Mouse (Mus musculus): ENCODE measurements at regions not wholly inside any gene's neighbourhood (a gene's known extent, or its start where the extent isn't known, plus 50 kb on each side); places are given as distances from the start of the nearest gene placed in this dataset.
A peak's percentile ranks its signal among the peaks of the same experiment; 100 is the strongest.

- no peaks in the 10 kb centered on the region for H3K79me2 ChIP-seq (ENCODE audit: control insufficient read depth, insufficient read depth)
- no peak overlapping the region for H3ac ChIP-seq (ENCODE audit: control insufficient read depth, insufficient read length)
- H3K4me3 ChIP-seq = no peak overlapping the region
- TF ChIP-seq USF1 (IDR thresholded peaks at IDR 0.05; ENCODE audit: low read depth) (no peak), SRF (IDR thresholded peaks at IDR 0.05; ENCODE audit: control insufficient read depth, insufficient read length, low read depth) (no peak), CEBPB (IDR thresholded peaks at IDR 0.05; ENCODE audit: insufficient read depth, poor library complexity, severe bottlenecking) (peak; percentile 82), POLR2A (IDR thresholded peaks at IDR 0.05; ENCODE audit: insufficient read length, low read depth) (peak; percentile 45)
- H3K4me2 ChIP-seq (ENCODE audit: low read depth) = peak overlapping the region; percentile 5
- H3K27me3 ChIP-seq (ENCODE audit: control insufficient read depth, insufficient read depth, insufficient read length) = no peaks in the 10 kb centered on the region
- no peaks in the 10 kb centered on the region for H3K36me3 ChIP-seq (ENCODE audit: control insufficient read depth, insufficient read depth)
Measured at GRCm38 (mm10) chr11:111858111-111858510, 792.1 kb downstream of the Kcnj2 start.

- Histone ChIP-seq H3K36me3 (ENCODE audit: control insufficient read depth, insufficient read depth) (no peaks in the 10 kb centered on the region), H3ac (ENCODE audit: control insufficient read depth, insufficient read length) (no peak overlapping the region), H3K27me3 (ENCODE audit: control insufficient read depth, insufficient read depth, insufficient read length) (no peaks in the 10 kb centered on the region), H3K4me2 (ENCODE audit: low read depth) (no peak overlapping the region), H3K4me3 (no peak overlapping the region), H3K79me2 (ENCODE audit: control insufficient read depth, insufficient read depth) (no peaks in the 10 kb centered on the region)
- no peak for TF ChIP-seq MAX (IDR thresholded peaks at IDR 0.05; ENCODE audit: low read depth)
- TF ChIP-seq TCF12 (IDR thresholded peaks at IDR 0.05; ENCODE audit: insufficient read depth, poor library complexity, severe bottlenecking) = no peak
- no peak for TF ChIP-seq POLR2AphosphoS2 (IDR thresholded peaks at IDR 0.05; ENCODE audit: insufficient read length, low read depth)
- TF ChIP-seq E2F4 (IDR thresholded peaks at IDR 0.05; ENCODE audit: insufficient read depth) = no peak
- TF ChIP-seq USF1 (IDR thresholded peaks at IDR 0.05; ENCODE audit: low read depth) = no peak
- no peak for TF ChIP-seq MYOG (IDR thresholded peaks at IDR 0.05; ENCODE audit: control insufficient read depth in 1 of 3, insufficient read depth in 1 of 3, insufficient read length in 2 of 3, low read depth in 2 of 3)
- TF ChIP-seq MYOD1 (IDR thresholded peaks at IDR 0.05; ENCODE audit: control insufficient read depth in 1 of 3, insufficient read length in 2 of 3, low read depth in 2 of 3) = no peak
- no peak for TF ChIP-seq CEBPB (IDR thresholded peaks at IDR 0.05; ENCODE audit: insufficient read depth, poor library complexity, severe bottlenecking)
- TF ChIP-seq TCF3 (IDR thresholded peaks at IDR 0.05; ENCODE audit: insufficient read length, low read depth) = no peak
- no peak for TF ChIP-seq POLR2A (IDR thresholded peaks at IDR 0.05; ENCODE audit: insufficient read length, low read depth)
- no peak for TF ChIP-seq SRF (IDR thresholded peaks at IDR 0.05; ENCODE audit: control insufficient read depth, insufficient read length, low read depth)
- TF ChIP-seq REST (IDR thresholded peaks at IDR 0.05; ENCODE audit: insufficient read depth, insufficient read length) = no peak
Measured at GRCm38 (mm10) chr11:111865143-111865542, 799.2 kb downstream of the Kcnj2 start.

GRCm38 (mm10) chr11:111875406-111875805 is 809.4 kb downstream of the Kcnj2 start:
- Histone ChIP-seq H3K27me3 (ENCODE audit: control insufficient read depth, insufficient read depth, insufficient read length) (no peaks in the 10 kb centered on the region), H3K36me3 (ENCODE audit: control insufficient read depth, insufficient read depth) (no peaks in the 10 kb centered on the region), H3ac (ENCODE audit: control insufficient read depth, insufficient read length) (no peak overlapping the region), H3K4me2 (ENCODE audit: low read depth) (no peak overlapping the region), H3K79me2 (ENCODE audit: control insufficient read depth, insufficient read depth) (no peaks in the 10 kb centered on the region), H3K4me3 (no peak overlapping the region)
- TF ChIP-seq SRF (IDR thresholded peaks at IDR 0.05; ENCODE audit: control insufficient read depth, insufficient read length, low read depth) = no peak
- no peak for TF ChIP-seq REST (IDR thresholded peaks at IDR 0.05; ENCODE audit: insufficient read depth, insufficient read length)
- TF ChIP-seq E2F4 (IDR thresholded peaks at IDR 0.05; ENCODE audit: insufficient read depth) = no peak
- no peak for TF ChIP-seq USF1 (IDR thresholded peaks at IDR 0.05; ENCODE audit: low read depth)
- no peak for TF ChIP-seq POLR2A (IDR thresholded peaks at IDR 0.05; ENCODE audit: insufficient read length, low read depth)
- TF ChIP-seq MAX (IDR thresholded peaks at IDR 0.05; ENCODE audit: low read depth) = no peak
- no peak for TF ChIP-seq TCF12 (IDR thresholded peaks at IDR 0.05; ENCODE audit: insufficient read depth, poor library complexity, severe bottlenecking)
- TF ChIP-seq POLR2AphosphoS2 (IDR thresholded peaks at IDR 0.05; ENCODE audit: insufficient read length, low read depth) = no peak
- TF ChIP-seq MYOD1 (IDR thresholded peaks at IDR 0.05; ENCODE audit: control insufficient read depth in 1 of 3, insufficient read length in 2 of 3, low read depth in 2 of 3) = no peak

- no peak overlapping the region for H3K4me2 ChIP-seq (ENCODE audit: low read depth)
Measured at GRCm38 (mm10) chr11:111880146-111880545, 814.2 kb downstream of the Kcnj2 start.

GRCm38 (mm10) chr11:111890026-111890425 is 824.1 kb downstream of the Kcnj2 start:
- no peaks in the 10 kb centered on the region for H3K36me3 ChIP-seq (ENCODE audit: control insufficient read depth, insufficient read depth)
- TF ChIP-seq POLR2A (IDR thresholded peaks at IDR 0.05; ENCODE audit: insufficient read length, low read depth) = no peak
- TF ChIP-seq MYOD1 (IDR thresholded peaks at IDR 0.05; ENCODE audit: control insufficient read depth in 1 of 3, insufficient read length in 2 of 3, low read depth in 2 of 3) = no peak
- no peak for TF ChIP-seq REST (IDR thresholded peaks at IDR 0.05; ENCODE audit: insufficient read depth, insufficient read length)
- TF ChIP-seq MAX (IDR thresholded peaks at IDR 0.05; ENCODE audit: low read depth) = no peak
- no peak for TF ChIP-seq MYOG (IDR thresholded peaks at IDR 0.05; ENCODE audit: control insufficient read depth in 1 of 3, insufficient read depth in 1 of 3, insufficient read length in 2 of 3, low read depth in 2 of 3)
- H3K4me2 ChIP-seq (ENCODE audit: low read depth) = no peak overlapping the region
- H3ac ChIP-seq (ENCODE audit: control insufficient read depth, insufficient read length) = no peak overlapping the region
- H3K4me3 ChIP-seq = no peak overlapping the region
- no peaks in the 10 kb centered on the region for H3K79me2 ChIP-seq (ENCODE audit: control insufficient read depth, insufficient read depth)
- H3K27me3 ChIP-seq (ENCODE audit: control insufficient read depth, insufficient read depth, insufficient read length) = no peaks in the 10 kb centered on the region

More at GRCm38 (mm10) chr11:111880146-111880545, 814.2 kb downstream of the Kcnj2 start:
- no peaks in the 10 kb centered on the region for H3K79me2 ChIP-seq (ENCODE audit: control insufficient read depth, insufficient read depth)
- no peaks in the 10 kb centered on the region for H3K27me3 ChIP-seq (ENCODE audit: control insufficient read depth, insufficient read depth, insufficient read length)
- TF ChIP-seq E2F4 (IDR thresholded peaks at IDR 0.05; ENCODE audit: insufficient read depth) (no peak), MAX (IDR thresholded peaks at IDR 0.05; ENCODE audit: low read depth) (no peak), CEBPB (IDR thresholded peaks at IDR 0.05; ENCODE audit: insufficient read depth, poor library complexity, severe bottlenecking) (no peak), MYOD1 (IDR thresholded peaks at IDR 0.05; ENCODE audit: control insufficient read depth in 1 of 3, insufficient read length in 2 of 3, low read depth in 2 of 3) (no peak), USF1 (IDR thresholded peaks at IDR 0.05; ENCODE audit: low read depth) (no peak), REST (IDR thresholded peaks at IDR 0.05; ENCODE audit: insufficient read depth, insufficient read length) (no peak), TCF3 (IDR thresholded peaks at IDR 0.05; ENCODE audit: insufficient read length, low read depth) (no peak), MYOG (IDR thresholded peaks at IDR 0.05; ENCODE audit: control insufficient read depth in 1 of 3, insufficient read depth in 1 of 3, insufficient read length in 2 of 3, low read depth in 2 of 3) (no peak), SRF (IDR thresholded peaks at IDR 0.05; ENCODE audit: control insufficient read depth, insufficient read length, low read depth) (no peak), POLR2AphosphoS2 (IDR thresholded peaks at IDR 0.05; ENCODE audit: insufficient read length, low read depth) (no peak), TCF12 (IDR thresholded peaks at IDR 0.05; ENCODE audit: insufficient read depth, poor library complexity, severe bottlenecking) (no peak), POLR2A (IDR thresholded peaks at IDR 0.05; ENCODE audit: insufficient read length, low read depth) (no peak)
- no peak overlapping the region for H3K4me3 ChIP-seq
- no peak overlapping the region for H3ac ChIP-seq (ENCODE audit: control insufficient read depth, insufficient read length)
- no peaks in the 10 kb centered on the region for H3K36me3 ChIP-seq (ENCODE audit: control insufficient read depth, insufficient read depth)
